Mouse (Mus musculus): ENCODE measurements around the gene Slc23a4. TPM values are rescaled to one million over a fixed set of nuclear protein-coding genes. Genes with fewer than 3 reads are reported as not detected.
A peak's percentile ranks its signal among the peaks of the same experiment; 100 is the strongest.

Slc23a4 gene
- total RNA-seq, 2 experiments from 2014 or later, result 1.0 to 1.6 TPM

DNA sequence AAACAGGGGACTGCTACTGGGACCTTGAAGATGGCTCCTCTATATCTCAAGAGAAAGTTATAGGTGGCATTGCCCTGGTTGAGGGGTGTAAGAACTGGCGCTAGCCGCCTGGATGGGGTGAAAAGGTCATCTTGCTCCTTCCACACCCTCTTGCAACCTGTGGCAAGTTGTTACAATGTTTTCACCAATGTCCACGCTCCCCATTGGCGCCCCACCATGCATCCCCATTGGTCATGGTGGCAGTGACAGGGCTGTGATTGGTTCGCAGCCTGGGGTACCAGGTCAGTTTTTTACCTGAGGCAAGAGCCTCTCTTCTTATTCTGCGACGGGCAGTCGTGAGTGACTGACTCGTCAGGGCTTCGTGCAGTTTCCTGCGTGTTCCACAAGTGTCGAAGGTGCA is 67.6 kb downstream of the Slc23a4 start:
- no peak for DNase-seq (ENCODE audit: low spot score in 2 of 2)
- intact Hi-C loops (cut with DNase I), result no loop called here

DNA sequence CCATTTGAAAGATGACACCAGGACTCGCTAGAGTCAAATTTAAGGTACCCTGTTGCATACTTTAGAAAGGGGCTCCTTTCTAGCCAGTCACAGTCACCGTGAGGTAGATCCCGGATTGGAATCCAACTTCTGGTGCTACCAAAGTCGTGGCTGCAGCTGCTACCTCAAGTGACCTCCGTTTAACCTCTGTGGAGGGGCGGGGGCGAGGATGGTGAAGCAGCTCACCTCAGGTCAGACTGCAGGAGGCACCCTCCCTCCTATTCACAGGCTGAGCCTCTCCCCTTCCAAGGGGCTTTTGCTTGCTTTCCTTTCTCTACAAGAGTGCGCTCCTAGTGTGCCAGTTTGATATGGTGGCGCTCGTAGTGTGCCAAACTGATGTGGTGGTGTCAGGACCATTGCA is 68.2 kb downstream of the Slc23a4 start, which contains the start of gene Stra8:
Gene Stra8 (plus strand): TSS at position 208 of the 400 bp plus-strand sequence.
- intact Hi-C loops (cut with DNase I), result no loop called here
- DNase-seq (ENCODE audit: low spot score in 2 of 2), result no peak

DNA sequence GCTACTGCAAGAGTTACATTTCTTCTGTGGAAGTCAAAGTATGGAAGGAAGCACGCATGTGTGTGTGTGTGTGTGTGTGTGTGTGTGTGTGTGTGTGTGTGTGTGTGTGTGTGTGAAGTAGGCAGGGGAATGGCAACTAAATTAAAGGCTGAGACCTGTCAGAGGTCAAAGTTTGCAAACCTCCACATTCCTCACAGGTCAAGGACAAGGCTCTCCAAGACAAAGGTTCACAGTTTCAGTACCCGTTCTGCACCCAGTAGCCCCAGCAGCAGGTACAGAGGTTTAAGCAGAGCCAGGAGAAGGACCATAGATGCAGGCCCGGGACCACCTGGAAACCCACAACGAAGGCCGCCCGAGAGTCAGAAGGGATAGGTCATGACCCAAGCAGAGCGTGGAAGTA is 69.1 kb downstream of the Slc23a4 start:
- intact Hi-C loops (cut with DNase I), result no loop called here

DNA sequence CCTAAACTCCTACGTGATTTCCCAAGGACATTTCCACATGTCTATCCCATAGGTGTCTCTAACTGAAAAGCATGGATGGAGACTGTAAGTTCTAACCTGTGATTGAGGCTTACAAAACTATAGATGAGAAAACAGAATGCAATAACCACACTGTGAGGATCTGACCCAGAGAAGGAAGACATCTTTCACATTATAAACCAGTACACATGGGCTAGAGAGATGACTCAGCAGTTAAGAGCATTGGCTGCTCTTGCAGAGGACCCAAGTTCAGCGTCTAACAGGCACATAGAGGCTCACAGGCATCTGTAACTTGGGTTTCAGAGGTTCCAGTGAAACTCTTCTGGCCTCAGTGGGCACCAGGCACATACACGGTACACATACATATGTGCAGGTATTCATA is 73.7 kb downstream of the Slc23a4 start:
- intact Hi-C loops (cut with DNase I), result no loop called here
- DNase-seq (ENCODE audit: low spot score in 2 of 2), result no peak

More for the DNA sequence above, 69.1 kb downstream of the Slc23a4 start:
- no peak for DNase-seq (ENCODE audit: low spot score in 2 of 2)

DNA sequence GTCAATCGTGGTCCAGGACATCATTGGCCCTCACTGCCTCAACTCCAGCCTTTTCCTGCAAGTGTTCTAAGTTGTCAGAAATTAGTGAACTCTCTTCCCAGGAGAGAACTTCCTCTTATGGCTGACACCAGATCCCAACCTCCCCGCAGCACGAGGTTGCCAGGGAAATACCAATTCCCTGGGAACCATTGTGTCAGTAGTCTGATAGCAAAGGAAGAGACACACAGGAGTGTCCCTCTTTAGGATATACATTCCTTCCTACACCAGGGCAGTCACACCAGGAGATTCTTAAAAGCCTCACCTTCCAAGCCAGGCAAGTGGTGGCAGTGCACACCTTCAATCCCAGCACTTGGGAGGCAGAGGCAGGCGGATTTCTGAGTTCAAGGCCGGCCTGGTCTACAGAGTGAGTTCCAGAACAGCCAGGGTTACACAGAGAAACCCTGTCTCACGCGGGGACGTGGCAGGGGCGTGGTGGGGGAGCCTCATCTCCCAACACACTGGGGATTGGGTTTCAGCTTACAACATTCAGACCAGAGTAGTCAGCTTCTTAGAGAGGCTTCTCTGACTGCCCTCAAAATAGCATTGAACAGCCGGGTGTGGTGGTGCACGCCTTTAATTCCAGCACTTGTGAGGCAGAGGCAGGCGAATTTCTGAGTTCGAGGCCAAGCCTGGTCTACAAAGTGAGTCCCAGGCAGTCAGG is 74.7 kb downstream of the Slc23a4 start:
- intact Hi-C loops (cut with DNase I), result no loop called here

DNA sequence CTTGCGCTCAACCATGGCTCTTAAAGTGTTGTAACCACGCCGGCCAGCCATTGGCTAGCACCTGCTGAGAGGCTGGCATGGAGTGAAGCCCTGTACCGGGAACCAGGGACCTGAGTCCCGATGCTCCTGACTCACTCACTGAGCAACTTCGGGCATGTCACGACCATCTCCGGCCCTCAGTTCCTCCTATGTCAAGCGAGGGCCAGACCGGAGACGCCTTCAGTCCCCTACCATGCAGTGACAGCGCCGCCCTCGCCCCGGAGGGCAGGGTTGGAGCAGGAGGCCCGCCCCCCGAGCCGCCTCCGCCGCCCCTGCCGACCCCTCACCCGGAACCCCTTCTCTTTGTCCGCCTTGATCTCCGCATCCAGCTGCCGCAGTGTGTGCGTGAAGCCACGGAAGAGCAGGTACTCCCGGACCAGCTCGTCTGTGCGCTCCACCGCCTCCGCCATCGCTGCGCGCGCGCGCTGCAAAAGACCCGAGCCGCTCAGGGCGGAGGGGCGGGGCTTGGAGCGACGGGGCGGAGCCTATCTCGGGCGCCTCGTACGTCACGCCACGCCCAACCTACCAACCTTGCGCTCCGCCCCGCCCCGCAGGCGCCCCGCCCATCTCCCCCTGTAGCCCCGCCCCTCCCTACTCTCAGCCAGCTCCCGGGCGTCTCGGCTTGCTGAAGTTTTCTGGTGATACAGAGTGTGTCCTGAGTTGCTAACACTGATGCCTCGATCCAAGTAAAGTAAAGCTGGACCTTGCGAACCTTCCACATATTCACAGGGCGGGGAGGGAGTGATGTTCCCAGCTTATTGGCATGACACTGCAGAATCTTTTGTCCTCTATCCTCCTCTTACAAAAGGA is 77.6 kb downstream of the Slc23a4 start, which contains the start of gene Wdr91:
Gene Wdr91 (minus strand): TSS at position 506 of the 849 bp plus-strand sequence.
- intact Hi-C loops (cut with DNase I), result no loop called here
- peak; percentile 92 to 93 for DNase-seq (ENCODE audit: low spot score in 2 of 2)

More for the DNA sequence above, 74.7 kb downstream of the Slc23a4 start:
- DNase-seq (ENCODE audit: low spot score in 2 of 2), result no peak

DNA sequence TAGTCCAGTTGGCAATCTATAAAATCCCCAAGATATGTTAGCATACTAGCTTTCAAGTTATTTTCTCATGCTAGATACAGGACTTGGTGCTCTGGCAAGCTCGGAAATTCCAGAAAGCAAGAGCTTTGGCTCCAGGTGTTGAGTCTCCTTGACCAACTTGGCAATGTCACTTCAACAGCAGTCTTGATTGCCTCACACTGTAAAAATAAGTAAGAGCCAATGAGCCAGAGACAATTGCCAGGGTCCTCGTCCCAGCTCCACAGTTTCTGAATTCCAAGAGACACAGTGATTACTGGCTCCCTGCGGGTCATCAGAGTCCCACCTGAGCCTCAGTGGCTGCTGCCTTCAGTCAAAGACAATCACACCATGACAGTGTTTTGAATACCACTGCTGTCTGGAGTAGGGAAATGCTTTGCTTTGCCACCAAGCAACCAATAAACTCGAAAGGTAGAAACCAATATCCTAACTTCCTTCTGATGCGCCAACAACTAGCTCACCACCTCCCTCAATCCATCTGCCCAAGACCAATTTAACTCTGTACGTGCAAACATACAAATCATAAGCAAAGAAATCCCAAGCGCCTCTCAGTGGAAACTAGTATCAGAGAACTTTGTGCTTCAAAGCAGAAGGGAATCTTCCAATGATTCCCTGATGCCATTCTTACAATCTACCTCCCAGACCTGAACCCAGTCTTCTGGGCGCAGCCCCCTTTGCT is 78.4 kb downstream of the Slc23a4 start:
- intact Hi-C loops (cut with DNase I), result no loop called here
- DNase-seq (ENCODE audit: low spot score in 2 of 2), result peak in 1 of 2 experiments; percentile 24

DNA sequence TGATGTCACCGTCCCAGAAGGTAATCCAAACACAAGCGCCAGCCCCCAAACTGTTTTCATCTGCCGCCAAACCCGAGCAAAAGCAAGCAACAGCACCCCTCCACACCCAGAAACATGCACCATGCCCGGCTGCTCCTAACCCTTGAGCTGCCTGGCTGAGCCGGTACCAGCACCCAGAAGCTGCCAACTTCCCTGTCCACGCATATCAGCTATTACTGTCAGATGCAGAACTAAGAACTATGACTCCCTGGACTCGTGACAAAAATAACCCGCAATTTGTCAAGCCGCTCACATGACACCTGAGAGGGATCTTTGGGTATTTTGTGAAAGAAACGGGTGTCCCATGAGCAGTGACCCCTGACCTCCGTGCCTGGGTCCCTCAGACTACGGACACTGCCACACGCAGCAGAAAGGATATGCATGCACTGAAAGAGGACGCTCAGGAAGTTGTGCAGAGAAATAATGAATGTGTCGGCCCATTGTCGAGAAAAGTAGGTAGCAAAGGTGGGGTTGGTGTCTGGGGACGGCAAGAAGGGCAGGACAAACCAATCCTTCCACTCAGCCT is 80.4 kb downstream of the Slc23a4 start:
- DNase-seq (ENCODE audit: low spot score in 2 of 2), result no peak
- intact Hi-C loops (cut with DNase I), result no loop called here

DNA sequence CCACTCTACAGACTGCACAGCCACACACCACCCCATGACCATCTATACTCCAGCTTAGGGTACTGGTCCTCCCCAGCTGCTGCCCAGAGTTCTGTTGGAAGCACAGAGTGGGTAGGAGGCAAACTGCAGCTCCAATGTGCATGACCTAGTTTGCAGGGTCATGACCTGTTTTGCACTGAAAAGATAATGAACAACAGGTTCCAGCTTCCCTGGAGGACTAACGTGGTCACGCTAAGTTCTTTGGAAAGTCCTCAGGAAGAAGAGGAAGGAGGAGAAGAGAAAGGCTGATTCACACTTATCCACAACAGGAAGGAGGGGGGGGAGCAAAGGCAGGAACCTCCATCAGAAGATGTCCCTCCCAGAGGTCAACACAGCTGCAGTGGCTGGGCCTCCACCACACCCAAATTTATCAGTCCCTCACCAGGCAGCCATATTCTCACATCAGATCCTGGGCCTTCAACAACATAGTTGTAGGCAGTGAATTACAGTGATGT is 81.0 kb downstream of the Slc23a4 start:
- DNase-seq (ENCODE audit: low spot score in 2 of 2), result no peak
- intact Hi-C loops (cut with DNase I), result no loop called here

DNA sequence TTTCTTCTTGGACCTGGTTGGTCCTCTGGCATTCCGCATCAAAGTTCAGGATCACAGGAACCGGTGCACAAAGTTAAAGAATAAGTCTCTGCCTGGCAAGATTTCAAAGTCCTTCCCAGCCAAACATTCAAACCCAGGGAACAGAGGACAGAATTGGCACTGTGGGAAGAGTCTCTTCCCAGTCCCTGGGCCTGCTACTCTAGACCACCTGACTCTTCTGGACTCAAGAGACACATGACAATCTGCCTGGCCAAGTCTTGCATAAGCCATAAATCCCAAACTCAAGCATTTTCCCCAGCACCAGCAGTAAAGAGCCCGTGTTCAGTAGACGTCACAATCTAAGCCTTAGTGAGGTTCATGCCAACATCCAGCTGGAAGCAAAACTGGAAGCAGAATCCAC is 81.5 kb downstream of the Slc23a4 start:
- intact Hi-C loops (cut with DNase I), result no loop called here

DNA sequence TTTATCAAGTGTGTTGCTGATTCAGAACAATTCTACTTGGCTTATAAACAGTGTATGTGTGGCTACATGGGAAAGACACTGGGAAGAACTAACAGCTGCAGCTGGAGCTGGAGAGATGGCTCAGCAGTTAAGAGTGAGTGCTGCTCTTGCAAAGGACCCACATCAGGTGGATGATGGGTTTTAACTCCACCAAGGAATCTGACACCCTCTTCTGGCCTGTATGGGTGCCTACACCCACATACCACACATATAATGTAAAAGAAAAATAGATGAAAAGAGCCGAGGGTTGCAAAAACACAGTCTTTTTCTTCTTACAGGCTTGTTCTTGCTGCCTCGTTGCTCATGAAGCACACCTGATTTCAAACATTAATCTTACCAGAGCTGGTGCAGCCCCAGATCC is 82.1 kb downstream of the Slc23a4 start:
- intact Hi-C loops (cut with DNase I), result no loop called here
- DNase-seq (ENCODE audit: low spot score in 2 of 2), result no peak

More for the DNA sequence above, 81.5 kb downstream of the Slc23a4 start:
- peak in 1 of 2 experiments; percentile 20 for DNase-seq (ENCODE audit: low spot score in 2 of 2)

DNA sequence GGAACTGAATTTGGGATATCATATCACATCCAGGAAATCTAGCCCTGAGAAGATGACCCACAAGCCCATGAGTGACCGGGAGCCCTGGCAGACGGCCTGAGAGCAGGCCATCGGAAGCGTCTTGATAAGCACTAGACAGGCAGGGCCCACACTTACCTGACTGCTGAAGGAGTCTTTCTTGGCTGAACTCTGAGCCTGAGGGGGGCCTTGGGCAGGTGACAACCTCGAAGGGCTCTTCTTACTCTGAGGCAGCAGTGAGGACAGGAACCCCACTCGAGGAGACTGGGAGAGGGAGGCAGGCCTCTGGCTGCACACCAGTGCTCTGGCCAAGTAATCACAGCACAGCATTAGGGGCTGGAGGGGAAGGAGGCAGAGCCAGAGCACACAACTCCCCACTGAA is 83.8 kb downstream of the Slc23a4 start:
- intact Hi-C loops (cut with DNase I), result no loop called here
- no peak for DNase-seq (ENCODE audit: low spot score in 2 of 2)

DNA sequence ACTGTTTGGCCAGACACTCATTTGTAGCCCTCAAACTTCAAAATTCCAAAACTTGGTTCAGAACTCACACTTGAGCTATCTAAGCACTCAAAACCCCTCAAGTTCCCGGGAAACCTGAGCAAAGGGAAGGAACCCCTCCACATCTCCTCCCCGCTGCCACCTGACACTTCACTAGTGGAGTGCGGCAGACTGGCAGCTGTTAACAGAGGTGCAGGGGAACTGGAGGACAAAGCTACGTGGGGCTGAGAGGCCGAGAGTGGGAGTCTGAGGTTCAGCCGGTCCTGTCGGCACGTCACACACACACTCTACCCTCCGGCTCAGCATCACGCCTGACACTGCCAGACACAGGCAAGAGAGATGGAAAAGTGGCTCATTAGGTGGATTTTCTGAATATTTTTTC is 84.4 kb downstream of the Slc23a4 start:
- DNase-seq (ENCODE audit: low spot score in 2 of 2), result no peak
- intact Hi-C loops (cut with DNase I), result no loop called here

DNA sequence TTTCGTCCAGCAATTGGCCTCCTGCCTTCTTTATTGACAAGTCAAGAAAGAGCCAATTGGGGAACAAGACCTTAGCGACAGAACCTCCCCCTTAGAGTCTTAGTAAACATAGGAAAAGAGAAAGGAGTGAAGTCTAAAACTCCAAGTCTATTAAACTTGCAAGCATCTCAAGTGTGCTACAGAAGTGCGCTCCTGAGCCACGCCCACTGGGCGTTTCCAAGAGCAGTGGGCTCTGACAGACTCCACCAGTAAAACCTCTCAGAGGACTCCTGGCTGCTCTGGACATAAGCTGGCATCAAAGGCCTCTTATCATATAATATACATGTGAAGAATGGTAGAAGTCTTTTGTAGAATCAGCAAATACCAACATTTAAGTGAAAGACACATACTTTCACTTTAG is 84.8 kb downstream of the Slc23a4 start:
- intact Hi-C loops (cut with DNase I), result no loop called here

DNA sequence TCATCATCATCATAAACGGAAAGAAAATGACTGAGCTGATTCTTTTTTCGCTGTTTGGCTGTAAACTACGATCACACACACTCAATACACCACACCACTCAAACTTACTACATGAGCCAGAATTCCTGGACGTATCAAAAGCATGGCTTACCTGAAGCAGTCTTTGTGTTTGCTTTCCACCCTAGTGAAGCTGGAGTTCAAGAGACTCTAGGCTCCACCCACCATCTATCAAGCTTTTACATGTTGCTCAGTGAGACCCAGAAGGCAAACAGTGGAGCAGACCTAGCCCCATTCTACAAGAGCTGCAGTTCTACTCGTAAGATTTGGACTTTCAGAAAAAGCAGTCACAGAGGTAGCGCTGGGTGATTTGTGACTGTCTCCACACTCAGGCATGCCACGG is 85.6 kb downstream of the Slc23a4 start:
- intact Hi-C loops (cut with DNase I), result no loop called here
- no peak for DNase-seq (ENCODE audit: low spot score in 2 of 2)

More for the DNA sequence above, 84.8 kb downstream of the Slc23a4 start:
- DNase-seq (ENCODE audit: low spot score in 2 of 2), result no peak

DNA sequence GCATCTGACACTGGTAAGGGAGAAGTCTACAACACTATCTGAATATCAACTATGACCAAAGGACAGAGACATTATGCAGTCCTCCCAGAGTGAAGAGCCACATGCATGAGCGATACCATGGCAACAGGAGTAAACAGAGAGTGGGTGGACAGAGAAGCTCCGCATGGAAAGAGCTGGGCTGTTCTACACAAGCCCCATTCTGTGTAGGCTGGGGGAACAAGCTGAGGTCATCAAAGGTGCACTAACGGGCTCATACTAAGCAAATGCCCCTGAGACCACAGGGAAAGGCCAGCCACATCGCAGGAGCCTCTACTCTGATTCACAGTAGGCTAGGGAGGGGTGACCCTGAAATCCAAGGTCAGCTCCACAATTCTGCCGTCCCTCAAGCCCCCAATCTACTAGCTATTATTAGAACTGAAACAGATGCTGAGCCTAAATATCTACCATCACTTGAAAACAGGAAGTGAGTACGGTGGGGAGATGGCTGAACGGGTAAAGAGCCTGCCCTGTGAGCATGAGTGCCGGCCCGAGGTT is 86.2 kb downstream of the Slc23a4 start:
- DNase-seq (ENCODE audit: low spot score in 2 of 2), result no peak
- intact Hi-C loops (cut with DNase I), result no loop called here

DNA sequence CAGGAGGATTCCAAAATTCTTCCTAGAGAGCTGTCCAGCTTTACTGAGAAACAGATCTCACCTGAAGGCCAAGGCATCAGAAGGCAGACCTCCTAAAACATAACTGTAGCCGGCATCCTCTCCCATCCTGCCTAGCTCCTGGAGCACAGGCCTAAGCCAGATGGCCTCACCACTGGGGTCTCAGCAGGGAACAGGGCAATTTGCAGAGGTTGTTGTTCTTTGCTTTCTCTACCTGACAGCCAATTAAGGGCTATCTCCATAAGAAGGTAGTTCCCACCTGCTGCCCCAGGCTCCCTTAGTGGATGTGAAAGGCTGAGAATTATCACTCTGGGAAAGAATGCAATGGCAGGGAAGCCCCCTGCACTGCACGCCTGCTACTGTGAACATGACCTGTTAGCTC is 87.2 kb downstream of the Slc23a4 start:
- DNase-seq (ENCODE audit: low spot score in 2 of 2), result no peak
- intact Hi-C loops (cut with DNase I), result no loop called here

DNA sequence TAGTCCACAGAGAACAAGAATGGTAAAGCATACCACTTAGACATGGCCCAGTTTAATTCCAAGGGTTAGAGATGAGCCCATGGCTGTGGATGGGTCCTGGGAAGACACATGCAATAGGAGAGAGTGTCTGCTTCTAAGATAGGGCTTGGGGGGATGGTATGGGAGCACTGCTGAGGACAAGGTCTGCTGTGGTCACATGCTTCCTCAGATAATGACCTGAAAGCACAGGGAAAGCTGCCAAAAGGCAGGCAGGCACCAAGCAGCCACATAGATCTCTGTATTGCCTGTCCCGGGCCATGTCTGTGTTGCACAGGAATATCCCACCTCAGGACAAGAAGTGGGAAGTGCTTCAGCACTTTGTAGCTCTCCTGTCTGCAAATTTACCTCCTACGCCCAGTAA is 89.1 kb downstream of the Slc23a4 start:
- intact Hi-C loops (cut with DNase I), result no loop called here
- DNase-seq (ENCODE audit: low spot score in 2 of 2), result no peak

DNA sequence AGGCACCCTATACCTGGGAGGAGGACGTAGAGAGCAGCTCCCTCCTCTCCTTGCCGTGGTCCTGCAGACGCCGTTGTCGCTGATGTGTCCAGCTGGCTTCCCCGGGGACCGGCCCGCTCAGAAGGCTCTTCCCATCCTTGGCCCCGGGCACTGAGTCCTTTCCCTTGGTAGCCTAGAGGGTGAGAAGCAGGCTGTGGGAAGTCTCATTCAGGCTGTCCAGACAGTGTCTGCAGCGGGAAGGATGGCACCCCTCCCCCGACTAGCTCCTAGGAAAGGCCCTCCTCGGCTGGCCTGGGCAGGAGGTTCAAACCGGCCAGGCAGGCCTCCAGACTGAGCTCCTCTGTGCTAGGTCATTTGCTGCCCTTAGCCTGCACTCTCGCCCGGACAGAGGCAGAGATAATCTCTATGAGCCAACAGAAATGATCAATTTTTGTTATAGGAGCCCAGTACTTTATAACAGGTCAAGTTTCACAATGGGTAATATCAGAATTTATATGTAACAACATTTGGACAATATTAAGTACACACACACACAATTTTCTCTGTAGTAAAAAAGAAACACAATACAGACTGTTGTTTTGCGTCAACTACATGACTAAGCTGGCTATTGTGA is 91.9 kb downstream of the Slc23a4 start:
- intact Hi-C loops (cut with DNase I), result no loop called here
- DNase-seq (ENCODE audit: low spot score in 2 of 2), result no peak

Measured in left cerebral cortex, postnatal 25 days (tissue).